8 mouse cellular contexts compared by ENCODE assay signal in genomic region chr3:153944335-153944990, GRCm38 (mm10). TPM values are rescaled to one million over a fixed set of nuclear protein-coding genes. Genes with fewer than 3 reads are reported as not detected.
DNase-seq lines count a peak whose midpoint lies in the region; ATAC-seq and TF ChIP-seq lines count a peak whose summit lies in the region.

Acadm (minus strand) TSS chr3:153944632.

- H3K9me3 ChIP-seq in MEL (replicated peaks; ENCODE audit: insufficient read depth, low read length) = no peaks in the 10 kb centered on the region
- no peaks in the 10 kb centered on the region for H3K9me3 ChIP-seq in lung, embryonic 16.5 days (ENCODE audit: control insufficient read depth, low read length)

- TF ChIP-seq POLR2A in MEL (IDR thresholded peaks at IDR 0.05; ENCODE audit: control insufficient read depth in 1 of 2, insufficient read depth in 1 of 2, low read depth in 1 of 2, low read length in 2 of 2, poor library complexity in 1 of 2) = peak; percentile 92
- TF ChIP-seq POLR2A in cerebellum, adult 2 months (IDR thresholded peaks at IDR 0.05; ENCODE audit: borderline replicate concordance, insufficient read depth, low read length) = peak; percentile 61

- TF ChIP-seq EP300 in MEL (IDR thresholded peaks at IDR 0.05; ENCODE audit: low read depth in 1 of 2, low read length in 2 of 2) = no peak

- peak; percentile 99 for DNase-seq in MEL (ENCODE audit: low read depth, low spot score)
- peak; percentile 95 to 96 for DNase-seq in cerebellum, adult 2 months
- peak; percentile 97 for DNase-seq in forelimb bud, embryonic 11.5 days (ENCODE audit: low read depth, low spot score)
- DNase-seq in layer of hippocampus, adult 9-10 months (ENCODE audit: low spot score) = peak; percentile 89
- DNase-seq in ovary, postnatal 10 days (ENCODE audit: low spot score) = peak; percentile 90
- peak; percentile 97 to 98 for DNase-seq in thymus, postnatal 10 days (ENCODE audit: low spot score in 2 of 2)

- H3K36me3 ChIP-seq in MEL (ENCODE audit: control insufficient read depth in 1 of 2, insufficient read depth in 2 of 2, low read length in 2 of 2) = peaks cover 0 to 14% of the 10 kb centered on the region in 2 experiments; a peak in 2 of 4 replicates
- H3K36me3 ChIP-seq in lung, embryonic 16.5 days (ENCODE audit: control insufficient read depth, insufficient read depth, low read length) = no peaks in the 10 kb centered on the region

- peaks cover 5 to 11% of the 10 kb centered on the region in 2 experiments; a peak in 2 of 4 replicates for H3K4me1 ChIP-seq in MEL (ENCODE audit: control insufficient read depth in 1 of 2, insufficient read depth in 2 of 2, low read length in 2 of 2)
- no peaks in the 10 kb centered on the region; the same call in 1 of the 2 replicates for H3K4me1 ChIP-seq in cerebellum, adult 2 months (ENCODE audit: control insufficient read depth, insufficient read depth, low read length)
- peaks cover 9% of the 10 kb centered on the region for H3K4me1 ChIP-seq in lung, embryonic 16.5 days (replicated peaks; ENCODE audit: control insufficient read depth, insufficient read depth, low read length)

- no peak for TF ChIP-seq RAD21 in MEL (IDR thresholded peaks at IDR 0.05; ENCODE audit: low read depth, low read length)

- H3K79me2 ChIP-seq in MEL (ENCODE audit: control insufficient read depth, insufficient read depth, low read length, poor library complexity) = peaks cover 2% of the 10 kb centered on the region

- no peak for TF ChIP-seq CTCF in MEL (IDR thresholded peaks at IDR 0.05 in 2 of 3, conservative IDR thresholded peaks at IDR 0.05 in 1 of 3; ENCODE audit: control insufficient read depth in 1 of 3, insufficient read depth in 1 of 3, low read depth in 2 of 3, low read length in 3 of 3, poor library complexity in 1 of 3, severe bottlenecking in 1 of 3)
- no peak for TF ChIP-seq CTCF in cerebellum, adult 2 months (IDR thresholded peaks at IDR 0.05; ENCODE audit: borderline replicate concordance, insufficient read depth, low read depth, low read length)

- peaks cover 0 to 2% of the 10 kb centered on the region in 2 experiments; a peak in 2 of 4 replicates for H3K27me3 ChIP-seq in MEL (ENCODE audit: control insufficient read depth in 1 of 2, insufficient read depth in 2 of 2, low read length in 2 of 2)
- H3K27me3 ChIP-seq in cerebellum, adult 2 months (ENCODE audit: control insufficient read depth, insufficient read depth, low read length) = no peaks in the 10 kb centered on the region
- H3K27me3 ChIP-seq in lung, embryonic 16.5 days (ENCODE audit: control insufficient read depth, insufficient read depth, low read depth, low read length) = no peaks in the 10 kb centered on the region

- peak within 1 kb of the TSS; percentile 70 to 97 for H3K4me3 ChIP-seq in MEL (ENCODE audit: control insufficient read depth in 1 of 2, insufficient read depth in 1 of 2, low read depth in 2 of 2, low read length in 2 of 2)
- H3K4me3 ChIP-seq in cerebellum, adult 2 months (replicated peaks; ENCODE audit: insufficient read depth, low read depth, low read length) = peak within 1 kb of the TSS; percentile 60
- H3K4me3 ChIP-seq in lung, embryonic 16.5 days (ENCODE audit: low read length) = peak within 1 kb of the TSS; percentile 87

- H3K4me2 ChIP-seq in lung, embryonic 16.5 days (ENCODE audit: low read depth, low read length) = peak within 1 kb of the TSS; percentile 66

- under 1% methylated on average over 41 of the region's 41 CpGs for WGBS in cerebellum, adult 2 months
- WGBS in lung, embryonic 16.5 days = 0% methylated on average over 40 of the region's 41 CpGs

- peak within 1 kb of the TSS; percentile 69 for H3K27ac ChIP-seq in MEL (ENCODE audit: control insufficient read depth, low read depth, low read length)
- peak within 1 kb of the TSS; percentile 26 for H3K27ac ChIP-seq in cerebellum, adult 2 months (ENCODE audit: insufficient read depth, low read length)
- H3K27ac ChIP-seq in lung, embryonic 16.5 days (ENCODE audit: low read length) = peak within 1 kb of the TSS; percentile 63

- peak; percentile 93 to 97 for ATAC-seq in hematopoietic stem cell, adult 5-6 weeks (replicated peaks in 1 of 2; ENCODE audit: insufficient read depth in 1 of 2, low FRiP score in 2 of 2, low TSS enrichment in 1 of 2, low read depth in 1 of 2, poor library complexity in 2 of 2, severe bottlenecking in 2 of 2)
- peak; percentile 97 for ATAC-seq in lung, embryonic 16.5 days (ENCODE audit: low read depth)

- H3K9ac ChIP-seq in MEL (ENCODE audit: control insufficient read depth, low read depth, low read length, poor library complexity, severe bottlenecking) = peak within 1 kb of the TSS; percentile 78
- H3K9ac ChIP-seq in lung, embryonic 16.5 days (ENCODE audit: low read length) = peak within 1 kb of the TSS; percentile 83

TF ChIP-seq in MEL, 35 proteins besides CTCF, POLR2A, EP300 and RAD21:
- TF ChIP-seq NRF1 (IDR thresholded peaks at IDR 0.05; ENCODE audit: insufficient read depth, low read depth, low read length, poor library complexity, severe bottlenecking) (peak; percentile 98), ZKSCAN1 (IDR thresholded peaks at IDR 0.05; ENCODE audit: low read depth, low read length) (no peak), MAX (IDR thresholded peaks at IDR 0.05; ENCODE audit: low read length) (no peak; the same call in 1 of the 2 replicates), HCFC1 (IDR thresholded peaks at IDR 0.05; ENCODE audit: low read depth, low read length) (0 out of 2 replicates have a peak, but pooled peaks have one; percentile 48), TBP (IDR thresholded peaks at IDR 0.05; ENCODE audit: low read depth, low read length) (0 out of 2 replicates have a peak, but pooled peaks have one; percentile 9), TAL1 (IDR thresholded peaks at IDR 0.05; ENCODE audit: low read length) (no peak), POLR2AphosphoS2 (IDR thresholded peaks at IDR 0.05; ENCODE audit: low read length) (peak; percentile 95), SIN3A (IDR thresholded peaks at IDR 0.05; ENCODE audit: low read length) (peak; percentile 77; the same call in 1 of the 2 replicates), USF1 (IDR thresholded peaks at IDR 0.05; ENCODE audit: low read depth, low read length) (no peak), NELFE (IDR thresholded peaks at IDR 0.05; ENCODE audit: low read depth, low read length) (peak; percentile 82), ZNF384 (IDR thresholded peaks at IDR 0.05; ENCODE audit: low read depth, low read length) (no peak), MAZ (IDR thresholded peaks at IDR 0.05; ENCODE audit: low read depth, low read length) (0 out of 2 replicates have a peak, but pooled peaks have one; percentile 13), ETS1 (IDR thresholded peaks at IDR 0.05; ENCODE audit: low read depth, low read length) (peak; percentile 40; the same call in 1 of the 2 replicates), UBTF (IDR thresholded peaks at IDR 0.05; ENCODE audit: borderline replicate concordance, insufficient read depth, low read depth, low read length) (no peak), MEF2A (IDR thresholded peaks at IDR 0.05; ENCODE audit: extremely low read depth, insufficient replicate concordance, low read depth, low read length, poor library complexity, severe bottlenecking) (no peak), ZMIZ1 (IDR thresholded peaks at IDR 0.05; ENCODE audit: low read depth, low read length) (peak; percentile 95), TCF12 (IDR thresholded peaks at IDR 0.05; ENCODE audit: low read depth, low read length) (peak; percentile 56), MXI1 (IDR thresholded peaks at IDR 0.05; ENCODE audit: low read depth, low read length) (peak; percentile 86)

RNA-seq across cellular contexts. Expression of gene Acadm, which starts in this region (rescaled TPM):
- 33.0 and 36.7 TPM in 2 replicates for total RNA-seq in MEL (2012; rRNA removed)
- polyA plus RNA-seq in MEL (2012; ENCODE audit: insufficient read depth in 1 of 2, insufficient read length in 2 of 2, low read depth in 1 of 2, low replicate concordance in 2 of 2, missing spikeins in 1 of 2) = 10 to 100 TPM in 1 of 2 experiments, not detected in 1; 44.3 TPM
- 58.4 and 59.4 TPM in 2 replicates for polyA plus RNA-seq in cerebellum, adult 2 months (2012; rRNA removed)
- total RNA-seq in hematopoietic stem cell, adult 5-6 weeks (2017) = 359 and 587 TPM in 2 replicates
- polyA plus RNA-seq in lung, embryonic 16.5 days (2015; fragmentation: Nextera tagmentation; extraction: Ambion mirVana) = 72.6 and 72.7 TPM in 2 replicates

Comparison
In these comparisons a context has a peak if more than half of its experiments do, and no peak if none do; other contexts are left out.
1. Peak in every context shown above with its lines: DNase-seq, ATAC-seq, H3K4me3 ChIP-seq and H3K27ac ChIP-seq.